Mouse (Mus musculus) liver (tissue): Measurements from ENCODE around the gene Krtap22-2.
"Not testable (repeated sequence)": the region's sequence is repeated elsewhere in the genome, so short reads cannot be mapped to it uniquely, and the experiment has no call there.

Experiments
- DNase-seq: peaks from one replicate; pipeline ENCODE4 v3.0.0-alpha.2; 2020; ENCODE audit warnings: mixed read lengths

Krtap22-2 gene

GRCm38 (mm10) chr16:89010659-89011058, at the start of gene Krtap22-2:
Gene Krtap22-2, minus strand, starts transcription at chr16:89010759.
- DNase-seq, result no peak

DNA sequence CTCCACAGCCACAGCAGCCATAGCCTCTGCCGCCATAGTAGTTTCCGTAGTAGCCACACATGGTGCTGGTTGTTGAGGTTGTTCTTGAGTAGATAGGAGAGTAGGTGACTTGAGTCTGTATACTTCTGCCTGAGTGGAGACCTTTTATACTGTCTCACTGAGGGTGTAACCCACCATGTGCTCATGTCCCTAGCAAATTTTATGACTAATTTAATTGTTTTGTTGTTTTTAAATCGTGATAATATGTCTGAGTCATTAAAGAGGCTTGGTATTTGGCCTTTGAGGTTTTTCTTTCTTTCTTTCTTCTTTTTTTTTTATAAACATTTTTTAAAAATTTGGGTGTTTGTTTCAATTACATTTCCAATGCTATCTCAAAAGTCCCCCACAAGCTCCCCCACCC, 37.2 kb upstream of the Krtap22-2 start, which contains the start of gene Krtap6-5:
Krtap6-5 (minus strand) TSS at position 101 of the 400 bp plus-strand sequence.
- no peak for DNase-seq

DNA sequence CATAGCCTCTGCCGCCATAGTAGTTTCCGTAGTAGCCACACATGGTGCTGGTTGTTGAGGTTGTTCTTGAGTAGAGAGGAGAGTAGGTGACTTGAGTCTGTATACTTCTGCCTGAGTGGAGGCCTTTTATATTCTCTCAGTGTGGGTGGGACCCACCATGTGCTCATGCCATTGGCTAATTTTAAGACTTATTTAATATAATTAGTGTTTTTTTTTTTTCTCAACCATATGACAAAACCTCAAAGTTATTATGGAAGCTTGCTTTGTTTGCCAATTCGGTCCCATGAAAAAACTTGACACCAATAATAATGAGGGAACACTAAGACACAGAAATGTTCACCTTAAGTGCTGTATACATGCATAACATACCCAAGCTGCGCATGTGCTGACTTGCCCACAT, 30.8 kb upstream of the Krtap22-2 start, which contains the start of gene Gm10228:
Gm10228 (minus strand) TSS at position 101 of the 400 bp plus-strand sequence.
- not testable (repeated sequence) for DNase-seq

DNA sequence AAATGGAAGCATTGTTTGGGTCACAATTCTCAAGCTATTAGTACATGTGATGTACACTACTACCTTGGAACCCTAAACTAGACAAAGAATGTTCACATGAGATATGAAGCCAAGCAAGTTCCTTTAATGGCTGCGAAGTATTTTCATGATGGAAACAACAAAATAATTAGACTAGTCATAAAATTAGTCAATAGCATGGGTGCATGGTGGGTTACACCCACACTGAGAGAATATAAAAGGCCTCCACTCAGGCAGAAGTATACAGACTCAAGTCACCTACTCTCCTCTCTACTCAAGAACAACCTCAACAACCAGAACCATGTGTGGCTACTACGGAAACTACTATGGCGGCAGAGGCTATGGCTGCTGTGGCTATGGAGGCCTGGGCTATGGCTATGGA, 20.8 kb upstream of the Krtap22-2 start, which contains the start of gene Krtap6-1:
Krtap6-1 (plus strand) TSS at position 301 of the 400 bp plus-strand sequence.
- not testable (repeated sequence) for DNase-seq

GRCm38 (mm10) chr16:89014984-89015383, 4.4 kb upstream of the Krtap22-2 start, which contains the start of gene Gm10229:
Gene Gm10229, plus strand, starts transcription at chr16:89015284.
- DNase-seq, result not testable (repeated sequence)

DNA sequence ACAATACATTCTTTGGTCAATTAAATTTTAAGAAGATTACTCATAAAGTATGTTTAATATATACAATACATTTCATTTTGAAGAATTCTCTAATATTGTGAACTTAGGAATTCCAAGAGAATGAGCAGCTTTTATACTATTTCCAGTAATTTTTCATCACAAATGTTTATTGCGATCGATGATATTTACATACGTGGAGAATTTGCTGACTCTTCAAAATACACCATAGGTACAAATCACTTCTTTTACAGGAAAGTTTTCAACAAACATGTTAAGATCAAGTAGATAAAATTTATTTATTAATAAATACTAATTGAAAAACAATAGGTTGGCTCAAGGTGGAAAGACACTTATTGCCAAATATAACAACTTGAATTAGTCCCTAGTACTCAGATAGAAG, 3.4 kb upstream of the Krtap22-2 start:
- DNase-seq, result no peak

DNA sequence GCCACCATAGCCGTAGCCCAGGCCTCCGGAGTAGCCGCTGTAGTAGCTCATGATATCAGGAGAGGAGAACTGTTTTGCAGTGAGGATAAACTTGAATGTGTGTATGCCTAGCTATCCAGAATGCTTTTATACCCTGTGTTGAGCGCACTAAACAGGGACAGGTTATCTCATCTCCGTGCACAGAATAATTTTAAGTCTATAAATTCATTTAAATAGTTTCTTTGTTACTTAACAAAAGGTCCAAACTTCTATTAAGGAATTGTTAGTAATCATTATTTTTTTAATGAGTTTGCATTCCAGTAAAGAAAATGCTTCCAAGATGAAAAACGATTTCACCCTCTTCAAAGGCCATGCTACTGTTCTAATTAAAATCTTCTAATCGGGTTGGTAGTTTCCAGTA, 47.8 kb downstream of the Krtap22-2 start, which contains the start of gene Krtap16-3:
Krtap16-3 (minus strand) TSS at position 101 of the 400 bp plus-strand sequence.
- DNase-seq, result no peak
